Mouse (Mus musculus) MN1 (cell line): ENCODE results near the gene Grik5.

ENCODE experiments used
- DNase-seq: peaks from one replicate; pipeline ENCODE4 v3.0.0-alpha.2; 2016; ENCODE audit warnings: low spot score

Grik5 gene

GRCm38 (mm10) chr7:24984307-24984706, 87.8 kb downstream of the Grik5 start:
- no peak for DNase-seq

DNA sequence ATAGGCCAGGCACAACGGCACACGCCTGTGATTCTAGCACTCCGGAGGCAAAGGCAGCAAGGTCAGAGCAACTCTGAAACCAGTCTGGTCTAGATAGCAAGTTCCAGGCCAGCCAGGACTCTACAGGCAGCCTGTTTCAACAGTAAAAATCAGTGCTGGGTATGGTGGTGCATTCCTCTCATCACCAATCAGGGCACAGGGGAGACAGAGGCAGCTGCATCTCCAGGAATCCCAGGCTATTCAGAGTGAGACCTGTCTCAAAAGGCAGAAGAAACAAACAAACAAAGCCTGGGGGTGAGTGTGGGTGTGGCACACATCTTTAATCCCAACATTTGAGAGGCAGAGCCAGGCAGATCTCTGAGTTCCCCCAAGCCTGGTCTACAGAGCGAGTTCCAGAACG, 88.8 kb downstream of the Grik5 start:
- DNase-seq = no peak

DNA sequence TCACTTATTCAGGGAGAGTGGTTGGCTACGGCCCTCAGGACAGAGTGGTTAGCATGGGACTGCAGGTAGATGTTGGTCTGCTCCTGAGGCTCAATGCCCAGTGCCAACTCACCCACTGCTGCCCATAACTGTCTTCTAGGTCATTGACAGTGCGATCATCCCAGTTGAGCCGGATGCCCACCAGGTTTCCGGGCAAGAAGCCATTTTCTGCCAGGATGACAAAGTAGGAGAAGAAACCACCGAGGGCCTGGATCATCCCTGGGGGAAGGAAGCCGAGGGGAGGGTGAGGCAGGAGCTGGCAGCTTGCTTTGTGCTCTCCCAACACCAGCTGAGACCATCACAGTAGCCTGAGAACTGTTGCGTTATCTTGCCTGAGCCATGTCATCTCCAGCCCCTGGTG, 91.7 kb downstream of the Grik5 start:
- no peak for DNase-seq

- DNase-seq = no peak
These were observed 93.4 kb downstream of the Grik5 start for GRCm38 (mm10) chr7:24978781-24979180.

GRCm38 (mm10) chr7:24974893-24975595, 97.1 kb downstream of the Grik5 start:
- DNase-seq = peak; percentile 75

DNA sequence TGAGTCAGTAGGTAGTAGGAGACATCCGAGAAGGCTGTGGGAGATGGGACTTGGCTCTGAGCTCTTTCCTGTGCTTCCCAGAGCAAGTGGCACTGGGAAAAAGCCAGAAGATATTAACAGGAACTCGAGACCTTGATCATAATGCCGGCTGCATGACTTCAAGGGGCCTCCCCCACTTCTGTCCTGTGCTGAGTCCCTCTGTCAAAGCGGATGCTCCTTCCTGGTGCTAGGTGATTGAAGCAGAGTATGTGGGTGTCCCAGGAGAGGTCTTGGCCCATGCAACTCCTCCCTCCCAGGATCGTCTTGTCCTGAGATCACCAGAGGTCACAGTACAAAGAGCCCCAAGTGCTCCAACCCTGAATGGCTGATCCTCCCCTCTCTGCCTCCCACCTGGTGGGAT, 98.2 kb downstream of the Grik5 start:
- no peak for DNase-seq

- DNase-seq = no peak
These were observed 98.9 kb downstream of the Grik5 start for GRCm38 (mm10) chr7:24973208-24973607.

DNA sequence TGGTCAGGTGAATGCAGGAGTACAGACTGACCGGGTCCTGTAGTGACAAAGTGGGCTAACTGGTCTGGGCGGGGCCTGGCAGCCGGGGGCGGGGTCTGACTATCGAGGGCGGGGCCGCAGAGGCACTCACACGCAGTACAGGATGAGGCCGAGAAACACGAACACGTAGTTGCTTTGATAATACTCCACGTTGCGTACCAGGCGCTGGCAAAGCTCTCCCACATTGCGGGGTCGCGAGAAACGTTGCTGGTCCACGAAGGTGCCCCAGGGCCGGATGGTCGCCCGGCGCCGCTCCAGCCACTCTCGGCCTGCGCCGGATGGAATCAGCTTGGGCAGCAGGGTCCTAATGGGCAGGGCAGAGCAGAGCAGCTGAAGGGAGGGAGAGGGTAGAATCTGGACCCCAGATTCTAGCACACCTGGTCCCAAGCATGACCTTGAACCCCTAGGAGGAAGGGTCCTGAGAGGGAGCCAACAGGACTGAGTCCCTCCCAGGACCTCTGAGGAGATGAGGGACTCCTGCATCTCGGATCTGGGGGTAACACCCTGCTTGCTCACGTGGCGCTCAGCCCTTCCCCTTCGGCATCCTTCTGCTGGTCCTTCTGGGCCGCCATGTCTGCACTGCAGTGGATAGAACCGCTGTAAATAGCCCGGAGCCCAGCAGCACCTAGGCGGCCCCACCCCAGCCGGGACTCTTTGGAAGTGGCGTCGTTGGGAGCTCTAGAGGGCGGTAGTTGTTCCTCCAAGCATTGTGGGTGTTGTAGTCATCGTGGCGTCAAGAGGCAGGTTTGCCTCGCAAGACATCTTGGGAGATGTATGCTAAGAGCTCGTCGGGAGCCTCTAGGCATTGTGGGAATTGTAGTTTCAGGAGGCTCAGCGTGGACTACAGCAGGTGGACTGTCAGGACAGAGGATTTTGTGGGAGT, 99.9 kb downstream of the Grik5 start, which contains the start of gene Rabac1:
Rabac1 (minus strand) TSS at position 783 of the 922 bp plus-strand sequence.
- DNase-seq = peak; percentile 93

GRCm38 (mm10) chr7:24971261-24971971, 100.7 kb downstream of the Grik5 start:
- peak; percentile 57 for DNase-seq

- no peak for DNase-seq
These were observed 101.8 kb downstream of the Grik5 start for GRCm38 (mm10) chr7:24970341-24970740.

GRCm38 (mm10) chr7:24969805-24970204, 102.3 kb downstream of the Grik5 start:
- DNase-seq = no peak

DNA sequence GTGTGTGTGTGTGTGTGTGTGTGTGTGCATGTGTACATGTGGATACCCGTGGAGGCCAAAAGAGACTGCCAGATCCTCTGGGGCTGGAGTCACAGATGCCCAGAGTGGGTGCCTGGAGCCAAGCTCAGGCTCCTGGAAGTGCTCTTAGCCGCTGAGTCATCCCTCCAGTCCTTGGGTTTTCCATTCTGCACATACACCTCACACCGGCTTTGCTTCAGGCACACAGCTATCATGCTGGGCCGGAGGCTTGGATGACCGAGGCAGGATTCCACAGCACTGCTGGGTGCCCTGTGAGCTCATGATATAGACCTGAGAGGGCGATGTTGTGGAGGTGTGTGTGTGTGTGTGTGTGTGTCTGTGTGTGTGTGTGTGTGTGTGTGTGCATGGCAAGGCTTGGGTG, 103.7 kb downstream of the Grik5 start:
- DNase-seq = peak; percentile 62

DNA sequence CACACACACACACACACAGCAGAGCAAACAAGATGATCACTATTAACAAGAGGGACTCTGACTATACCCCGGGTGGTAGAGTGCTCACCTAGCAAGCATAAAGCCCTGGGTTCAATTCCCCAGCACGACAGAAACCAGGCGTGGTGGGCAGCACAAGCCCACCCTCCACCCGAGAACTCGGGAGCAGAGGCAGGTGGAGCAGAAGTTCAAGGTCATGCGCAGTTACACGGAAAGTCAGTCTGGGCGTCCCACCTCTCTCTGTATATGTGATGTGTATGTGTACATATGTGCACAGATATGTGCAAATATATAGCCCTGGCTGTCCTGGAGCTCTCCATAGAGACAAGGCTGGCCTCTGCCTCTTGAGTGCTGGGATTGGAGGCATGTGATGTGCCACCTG, 104.2 kb downstream of the Grik5 start:
- DNase-seq = no peak

DNA sequence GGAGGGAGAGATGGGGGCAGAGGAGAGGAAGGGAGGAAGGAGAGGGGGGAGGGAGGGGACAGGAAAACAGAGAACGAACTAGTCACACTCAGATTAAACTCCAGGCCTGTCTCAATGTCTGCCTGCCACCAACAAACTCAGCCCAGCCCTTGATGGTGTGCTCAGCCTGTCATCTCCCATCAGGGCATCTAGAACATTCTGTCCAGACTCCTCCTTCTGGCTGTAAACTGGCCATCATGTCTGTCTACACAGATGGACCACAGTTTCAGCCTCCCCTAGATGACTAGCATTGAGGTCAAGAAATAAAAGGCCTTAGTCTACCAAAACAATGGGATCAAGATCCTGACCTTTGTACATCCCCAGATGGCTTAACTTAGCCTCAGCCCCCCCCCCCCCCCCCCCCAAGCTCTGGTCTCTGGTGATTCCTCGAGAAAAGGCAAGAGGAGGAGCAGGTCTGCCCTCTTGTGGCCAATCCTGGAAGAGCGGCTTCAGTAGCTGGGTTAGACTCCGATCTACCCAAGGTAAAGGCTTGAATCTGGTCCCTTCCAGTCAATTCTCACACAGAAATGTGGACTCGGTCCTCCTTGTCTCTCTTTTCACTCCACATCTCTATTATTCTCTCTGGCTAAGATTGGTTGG, 107.1 kb downstream of the Grik5 start:
- DNase-seq = peak; percentile 87

DNA sequence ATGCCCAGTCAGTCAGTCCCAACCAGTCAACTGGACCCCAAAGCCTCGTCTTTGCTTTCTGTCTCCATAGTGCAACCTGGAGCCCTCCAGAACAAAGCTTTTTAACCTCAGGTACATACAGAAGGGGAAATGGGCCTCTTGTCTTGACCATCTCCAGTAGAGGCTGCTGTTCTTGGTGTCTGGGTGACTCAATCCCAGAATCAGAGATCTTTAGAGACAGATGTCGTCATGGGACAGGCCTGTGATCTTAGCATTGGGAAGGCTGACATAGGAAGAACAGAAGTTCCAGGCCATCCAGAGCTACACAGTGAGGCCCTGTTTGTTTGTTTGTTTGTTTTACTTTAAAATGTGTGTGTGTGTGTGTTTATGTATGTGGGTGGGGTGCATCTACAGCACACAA, 107.9 kb downstream of the Grik5 start:
- DNase-seq = no peak
